Mouse (Mus musculus) myocyte (in vitro differentiated cells): ENCODE results near the gene Hist1h3g. TPM values are rescaled to one million over a fixed set of nuclear protein-coding genes. Genes with fewer than 3 reads are reported as not detected.
"Not testable (repeated sequence)": the region's sequence is repeated elsewhere in the genome, so short reads cannot be mapped to it uniquely, and the experiment has no call there.

Experiments used
- H3K27me3 ChIP-seq: one replicate; pipeline ENCODE4 v1.6.1; 2011; ENCODE audit not compliant: control insufficient read depth, insufficient read depth, insufficient read length
- H3K36me3 ChIP-seq: one replicate; pipeline ENCODE4 v1.6.1; 2011; ENCODE audit not compliant: control insufficient read depth, insufficient read depth
- H3K4me2 ChIP-seq: one replicate; pipeline ENCODE4 v1.6.1; 2011; ENCODE audit warnings: low read depth, control low read depth
- H3K4me3 ChIP-seq: one replicate; pipeline ENCODE4 v1.5.1; 2011; ENCODE audit warnings: mild to moderate bottlenecking, control low read depth, moderate library complexity
- H3K79me2 ChIP-seq: one replicate; pipeline ENCODE4 v1.6.1; 2011; ENCODE audit not compliant: control insufficient read depth, insufficient read depth
- H3ac ChIP-seq: one replicate; pipeline ENCODE4 v1.6.1; 2011; ENCODE audit not compliant: control insufficient read depth, insufficient read length
- CEBPB ChIP-seq: IDR thresholded peaks from 2 replicates; pipeline ENCODE4 v1.6.1; 2011; ENCODE audit warnings: mild to moderate bottlenecking, moderate library complexity; ENCODE audit not compliant: poor library complexity, insufficient read depth, severe bottlenecking
- E2F4 ChIP-seq: IDR thresholded peaks from one replicate; pipeline ENCODE4 v1.6.1; 2011; ENCODE audit warnings: mild to moderate bottlenecking, control low read depth, moderate library complexity; ENCODE audit not compliant: insufficient read depth
- MAX ChIP-seq: IDR thresholded peaks from one replicate; pipeline ENCODE4 v1.6.1; 2011; ENCODE audit warnings: low read depth, mild to moderate bottlenecking, control low read depth
- MYOD1 ChIP-seq, 3 experiments: IDR thresholded peaks; one replicate each; pipeline ENCODE4 v1.6.1; 2011; ENCODE audit warnings: control low read depth in 2 of 3, low read depth in 2 of 3, mild to moderate bottlenecking in 2 of 3, moderate library complexity in 1 of 3; ENCODE audit not compliant: insufficient read length in 2 of 3, control insufficient read depth in 1 of 3
- MYOG ChIP-seq, 3 experiments: IDR thresholded peaks; one replicate each; pipeline ENCODE4 v1.6.1; 2011; ENCODE audit warnings: control low read depth in 2 of 3, low read depth in 2 of 3, mild to moderate bottlenecking in 2 of 3; ENCODE audit not compliant: insufficient read length in 2 of 3, control insufficient read depth in 1 of 3, insufficient read depth in 1 of 3
- POLR2A ChIP-seq: IDR thresholded peaks from one replicate; pipeline ENCODE4 v1.6.1; 2011; ENCODE audit warnings: low read depth, mild to moderate bottlenecking, control low read depth, moderate library complexity; ENCODE audit not compliant: insufficient read length
- POLR2AphosphoS2 ChIP-seq: IDR thresholded peaks from one replicate; pipeline ENCODE4 v1.6.1; 2011; ENCODE audit warnings: low read depth, control low read depth; ENCODE audit not compliant: insufficient read length
- REST ChIP-seq: IDR thresholded peaks from one replicate; pipeline ENCODE4 v1.6.1; 2011; ENCODE audit warnings: mild to moderate bottlenecking, control low read depth, moderate library complexity; ENCODE audit not compliant: insufficient read depth, insufficient read length
- SRF ChIP-seq: IDR thresholded peaks from one replicate; pipeline ENCODE4 v1.6.1; 2011; ENCODE audit warnings: low read depth; ENCODE audit not compliant: control insufficient read depth, insufficient read length
- TCF12 ChIP-seq: IDR thresholded peaks from one replicate; pipeline ENCODE4 v1.6.1; 2011; ENCODE audit warnings: mild to moderate bottlenecking, control low read depth; ENCODE audit not compliant: poor library complexity, insufficient read depth, severe bottlenecking
- TCF3 ChIP-seq: IDR thresholded peaks from one replicate; pipeline ENCODE4 v1.6.1; 2011; ENCODE audit warnings: low read depth, control low read depth; ENCODE audit not compliant: insufficient read length
- USF1 ChIP-seq: IDR thresholded peaks from one replicate; pipeline ENCODE4 v1.6.1; 2011; ENCODE audit warnings: low read depth, mild to moderate bottlenecking, control low read depth, moderate library complexity
- polyA plus RNA-seq: library from polyadenylated mRNA; unstranded; fragments of >200 nt; fragmentation: generic; extraction: Trizol; gene quantifications from one replicate; pipeline ENCODE4 v1.2.1, GENCODE M21; 2012; ENCODE audit warnings: missing spikeins

Hist1h3g gene
- polyA plus RNA-seq, 1 experiment, result 3.3 TPM

GRCm38 (mm10) chr13:23532262-23533075 lies 2.8 kb upstream of the Hist1h3g start:
- Histone ChIP-seq H3K79me2 (no peaks in the 10 kb centered on the region), H3K4me3 (peak overlapping the region; percentile 41), H3ac (no peak overlapping the region), H3K27me3 (no peaks in the 10 kb centered on the region), H3K4me2 (peak overlapping the region; percentile 79), H3K36me3 (no peaks in the 10 kb centered on the region)
- TF ChIP-seq POLR2A, result no peak

- H3ac ChIP-seq, H3K36me3 ChIP-seq, H3K79me2 ChIP-seq, H3K27me3 ChIP-seq: not testable (repeated sequence)
- peak within 1 kb of the TSS; percentile 41 for H3K4me3 ChIP-seq
- H3K4me2 ChIP-seq, result peak within 1 kb of the TSS; percentile 88
- TF ChIP-seq E2F4 (peak; percentile 68), POLR2AphosphoS2 (peak; percentile 79), POLR2A (peak; percentile 57)
Observed at GRCm38 (mm10) chr13:23533560-23534367, 1.5 kb upstream of the Hist1h3g start, which contains the start of gene Hist1h2af. Hist1h2af (plus strand) TSS chr13:23533906.

- Histone ChIP-seq H3ac (no peak overlapping the region), H3K4me2 (peak overlapping the region; percentile 88), H3K79me2 (no peaks in the 10 kb centered on the region), H3K36me3 (no peaks in the 10 kb centered on the region), H3K4me3 (peak overlapping the region; percentile 41), H3K27me3 (no peaks in the 10 kb centered on the region)
- no peak for TF ChIP-seq MYOD1 (IDR thresholded peaks at IDR 0.05; ENCODE audit: control insufficient read depth in 1 of 3, insufficient read length in 2 of 3, low read depth in 2 of 3)
- TF ChIP-seq POLR2AphosphoS2, result peak; percentile 59
Observed at GRCm38 (mm10) chr13:23534368-23535131, 672 bp upstream of the Hist1h3g start.

- H3K36me3 ChIP-seq, result no peaks in the 10 kb centered on the region
- H3K79me2 ChIP-seq, result no peaks in the 10 kb centered on the region
- H3K4me2 ChIP-seq, result peak overlapping the region; percentile 83
- peak overlapping the region; percentile 41 for H3K4me3 ChIP-seq
- no peaks in the 10 kb centered on the region for H3K27me3 ChIP-seq
- no peak for TF ChIP-seq TCF12
- peak; percentile 15 for TF ChIP-seq POLR2AphosphoS2
- TF ChIP-seq POLR2A, result no peak
- TF ChIP-seq E2F4, result no peak
- no peak overlapping the region for H3ac ChIP-seq
Observed at GRCm38 (mm10) chr13:23536076-23536822, 1.0 kb downstream of the Hist1h3g start.

- Histone ChIP-seq H3K79me2 (peaks cover 6% of the 10 kb centered on the region), H3K27me3 (no peaks in the 10 kb centered on the region), H3K4me2 (peak overlapping the region; percentile 83), H3K36me3 (no peaks in the 10 kb centered on the region), H3K4me3 (peak overlapping the region; percentile 41), H3ac (no peak overlapping the region)
- TF ChIP-seq MAX (no peak), POLR2A (no peak), TCF12 (no peak), USF1 (no peak), MYOD1 (IDR thresholded peaks at IDR 0.05; ENCODE audit: control insufficient read depth in 1 of 3, insufficient read length in 2 of 3, low read depth in 2 of 3) (no peak), E2F4 (no peak), SRF (no peak), CEBPB (no peak), REST (no peak), POLR2AphosphoS2 (no peak), MYOG (IDR thresholded peaks at IDR 0.05; ENCODE audit: control insufficient read depth in 1 of 3, insufficient read depth in 1 of 3, insufficient read length in 2 of 3, low read depth in 2 of 3) (no peak), TCF3 (no peak)
Observed at GRCm38 (mm10) chr13:23537006-23537710, 1.9 kb downstream of the Hist1h3g start.
